Mouse (Mus musculus) heart, adult 2 months (tissue): Measurements from ENCODE around the gene Hist1h3a.

Source experiments
- CTCF ChIP-seq: fragments of 200-600 bp; IDR thresholded peaks from 2 replicates; pipeline ENCODE4 v1.8.1; 2022; ENCODE audit warnings: antibody characterized with exemption, mild to moderate bottlenecking, moderate library complexity
- EP300 ChIP-seq: fragments of 200-500 bp; IDR thresholded peaks from 2 replicates; pipeline ENCODE4 v1.6.1; 2011; ENCODE audit warnings: low read depth, low read length, control low read depth; ENCODE audit not compliant: insufficient read depth

DNA sequence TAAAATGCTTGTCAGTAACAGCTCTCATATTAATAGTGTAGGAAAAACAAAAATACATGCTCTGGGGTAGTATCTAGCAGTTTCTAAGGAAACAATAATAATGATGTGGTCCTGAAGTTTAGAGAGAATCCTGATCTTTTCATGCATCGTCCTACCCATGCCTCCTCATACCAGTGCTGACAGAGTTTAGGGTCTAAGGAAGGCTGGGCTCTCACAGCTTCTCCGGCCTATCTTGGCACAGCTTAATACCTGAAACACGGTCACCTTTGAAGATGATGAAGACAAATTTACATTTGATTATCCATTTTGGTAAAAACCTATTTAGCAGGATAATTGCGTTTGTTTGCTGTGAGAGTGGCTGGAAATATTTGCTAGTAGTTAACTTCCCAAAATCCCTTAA lies 18.2 kb downstream of the Hist1h3a start:
- TF ChIP-seq CTCF (no peak), EP300 (no peak)
